Mouse (Mus musculus) embryonic facial prominence, embryonic 12.5 days (tissue): ENCODE measurements around the gene 2010111I01Rik. TPM values are rescaled to one million over a fixed set of nuclear protein-coding genes. Genes with fewer than 3 reads are reported as not detected.

Experiments used
- ATAC-seq: fragments of 200-750 bp; cut with Nextera tagmentation; 2 replicates; pipeline ENCODE4 v1.8.0; 2017; ENCODE audit not compliant: insufficient number of reproducible peaks, insufficient read depth, low FRiP score, low TSS enrichment
- H3K27ac ChIP-seq: fragments of 300-500 bp; sonication (generic); 2 replicates; pipeline ENCODE4 v1.5.1; 2016; ENCODE audit warnings: mild to moderate bottlenecking
- H3K27me3 ChIP-seq: fragments of 300-500 bp; sonication (generic); 2 replicates; pipeline ENCODE4 v1.6.1; 2016; ENCODE audit warnings: mild to moderate bottlenecking, moderate library complexity
- H3K36me3 ChIP-seq: fragments of 300-500 bp; sonication (generic); 2 replicates; pipeline ENCODE4 v1.6.1; 2016; ENCODE audit warnings: mild to moderate bottlenecking
- H3K4me1 ChIP-seq: fragments of 300-500 bp; sonication (generic); 2 replicates; pipeline ENCODE4 v1.6.1; 2016
- H3K4me2 ChIP-seq: fragments of 300-500 bp; sonication (generic); replicated peaks from 2 replicates; pipeline ENCODE4 v1.6.1; 2016; ENCODE audit warnings: mild to moderate bottlenecking, moderate library complexity
- H3K4me3 ChIP-seq: fragments of 300-500 bp; sonication (generic); 2 replicates; pipeline ENCODE4 v1.5.1; 2016; ENCODE audit warnings: mild to moderate bottlenecking
- H3K9ac ChIP-seq: fragments of 300-500 bp; sonication (generic); 2 replicates; pipeline ENCODE4 v1.6.1; 2016; ENCODE audit warnings: mild to moderate bottlenecking, moderate library complexity
- H3K9me3 ChIP-seq: fragments of 300-500 bp; sonication (generic); 2 replicates; pipeline ENCODE4 v1.6.1; 2016; ENCODE audit warnings: mild to moderate bottlenecking, moderate library complexity
- WGBS: fragments of 180-500 bp; shearing (Covaris S2); methylation state at CpG from one replicate; pipeline ENCODE4 v1.1.7; 2016; 5-methylcytosine and 5-hydroxymethylcytosine counted together
- polyA plus RNA-seq: library from polyadenylated mRNA; unstranded; fragments of >200 nt; fragmentation: Nextera tagmentation; extraction: Ambion mirVana; gene quantifications from 2 replicates; pipeline ENCODE4 v1.2.1, GENCODE M21; 2016

The 2010111I01Rik gene
- polyA plus RNA-seq, 1 experiment from 2014 or later, result 144 TPM

GRCm38 (mm10) chr13:63322756-63323155, 358.1 kb downstream of the 2010111I01Rik start:
- no peak for ATAC-seq
- Histone ChIP-seq H3K4me2 (no peak overlapping the region), H3K36me3 (no peaks in the 10 kb centered on the region), H3K9ac (no peak overlapping the region), H3K27ac (no peak overlapping the region), H3K4me3 (no peak overlapping the region), H3K9me3 (no peaks in the 10 kb centered on the region), H3K4me1 (peaks cover 38% of the 10 kb centered on the region), H3K27me3 (no peaks in the 10 kb centered on the region)
- WGBS, result 85% methylated on average over 6 of the region's 6 CpGs

- Histone ChIP-seq H3K4me2 (no peak overlapping the region), H3K27ac (peak overlapping the region; percentile 77; the same call in 1 of the 2 replicates), H3K9ac (no peak overlapping the region), H3K27me3 (no peaks in the 10 kb centered on the region), H3K9me3 (no peaks in the 10 kb centered on the region), H3K4me1 (peaks cover 37% of the 10 kb centered on the region), H3K36me3 (no peaks in the 10 kb centered on the region), H3K4me3 (no peak overlapping the region)
- WGBS, result 69% methylated on average over 9 of the region's 9 CpGs
- ATAC-seq, result no peak
Measured at GRCm38 (mm10) chr13:63323286-63324075, 358.8 kb downstream of the 2010111I01Rik start.

DNA sequence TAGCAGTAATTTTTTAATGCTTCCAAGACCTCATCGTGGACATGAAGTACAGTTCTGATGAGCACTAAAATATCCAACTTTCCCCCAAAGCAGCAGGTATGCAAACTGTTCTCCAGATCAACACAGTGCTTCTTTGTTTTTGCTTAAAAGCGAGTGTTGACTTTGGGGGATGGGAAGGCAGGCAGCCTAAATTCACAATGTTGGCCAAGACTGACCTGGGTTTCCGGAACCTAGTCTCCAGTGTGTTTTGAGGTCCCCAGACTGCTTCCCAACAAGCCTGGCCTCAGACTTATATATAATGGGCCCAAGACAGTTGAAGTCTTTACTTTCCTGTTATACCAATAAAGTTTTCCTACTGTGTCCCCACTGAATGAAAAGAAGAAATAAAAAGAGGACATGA, 359.6 kb downstream of the 2010111I01Rik start:
- H3K4me3 ChIP-seq, result no peak overlapping the region
- H3K36me3 ChIP-seq, result no peaks in the 10 kb centered on the region
- peak overlapping the region; percentile 77 for H3K27ac ChIP-seq
- H3K27me3 ChIP-seq, result no peaks in the 10 kb centered on the region
- WGBS, result 22% methylated on average over 3 of the region's 3 CpGs
- no peak for ATAC-seq
- H3K9me3 ChIP-seq, result no peaks in the 10 kb centered on the region
- no peak overlapping the region for H3K9ac ChIP-seq
- peaks cover 37% of the 10 kb centered on the region for H3K4me1 ChIP-seq
- H3K4me2 ChIP-seq, result no peak overlapping the region

DNA sequence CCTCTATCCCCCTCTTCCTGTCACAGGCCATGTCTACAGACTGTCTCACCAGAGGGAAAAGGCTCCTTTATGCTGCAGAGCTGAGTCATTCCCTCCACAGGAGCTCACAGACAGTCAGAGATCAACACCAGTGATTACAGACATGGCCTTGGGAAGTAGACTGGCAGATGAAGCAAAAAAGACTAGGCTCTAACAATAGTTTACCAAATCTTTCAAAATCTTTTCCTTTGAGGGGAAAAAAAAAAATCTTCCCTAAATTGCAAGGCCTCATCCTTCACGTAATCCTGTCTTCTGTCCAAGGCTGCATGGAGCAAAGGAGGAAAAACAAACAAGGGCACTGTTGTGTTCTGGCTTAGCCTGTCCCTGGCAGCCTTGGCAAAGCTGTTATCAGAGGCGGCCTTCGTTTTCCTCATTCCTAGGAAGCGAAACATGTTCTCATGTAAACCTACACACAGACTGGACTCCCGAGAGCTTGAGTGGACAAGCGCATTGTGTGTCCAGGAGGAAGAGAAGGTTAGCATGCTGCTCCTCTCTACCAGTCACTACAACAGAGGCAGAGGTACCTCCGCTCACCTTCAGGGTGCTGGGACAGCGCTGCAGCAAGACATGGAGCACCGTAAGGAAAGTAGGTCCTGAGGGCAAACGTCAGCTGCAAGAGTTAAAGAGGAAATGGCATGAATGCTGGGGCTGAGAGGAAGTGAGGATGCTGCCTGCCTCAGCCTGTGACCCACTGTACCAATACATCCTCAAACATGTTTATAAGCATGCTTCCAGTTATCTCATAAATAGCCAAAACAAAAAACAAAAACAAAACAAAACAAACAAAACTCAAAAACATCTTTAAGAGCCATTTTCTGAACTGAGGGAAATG, 360.5 kb downstream of the 2010111I01Rik start:
- no peak for ATAC-seq
- no peaks in the 10 kb centered on the region for H3K9me3 ChIP-seq
- no peaks in the 10 kb centered on the region for H3K27me3 ChIP-seq
- WGBS, result 49% methylated on average over 10 of the region's 10 CpGs
- H3K9ac ChIP-seq, result no peak overlapping the region
- peaks cover 44% of the 10 kb centered on the region for H3K4me1 ChIP-seq
- no peak overlapping the region for H3K4me2 ChIP-seq
- H3K4me3 ChIP-seq, result no peak overlapping the region
- peak overlapping the region; percentile 77 for H3K27ac ChIP-seq
- no peaks in the 10 kb centered on the region for H3K36me3 ChIP-seq

- Histone ChIP-seq H3K4me1 (peaks cover 50% of the 10 kb centered on the region), H3K36me3 (no peaks in the 10 kb centered on the region), H3K27ac (no peak overlapping the region), H3K27me3 (no peaks in the 10 kb centered on the region), H3K9me3 (no peaks in the 10 kb centered on the region), H3K9ac (no peak overlapping the region), H3K4me3 (no peak overlapping the region), H3K4me2 (no peak overlapping the region)
- 78% methylated on average over 2 of the region's 2 CpGs for WGBS
- ATAC-seq, result no peak
Measured at GRCm38 (mm10) chr13:63326015-63326414, 361.3 kb downstream of the 2010111I01Rik start.

DNA sequence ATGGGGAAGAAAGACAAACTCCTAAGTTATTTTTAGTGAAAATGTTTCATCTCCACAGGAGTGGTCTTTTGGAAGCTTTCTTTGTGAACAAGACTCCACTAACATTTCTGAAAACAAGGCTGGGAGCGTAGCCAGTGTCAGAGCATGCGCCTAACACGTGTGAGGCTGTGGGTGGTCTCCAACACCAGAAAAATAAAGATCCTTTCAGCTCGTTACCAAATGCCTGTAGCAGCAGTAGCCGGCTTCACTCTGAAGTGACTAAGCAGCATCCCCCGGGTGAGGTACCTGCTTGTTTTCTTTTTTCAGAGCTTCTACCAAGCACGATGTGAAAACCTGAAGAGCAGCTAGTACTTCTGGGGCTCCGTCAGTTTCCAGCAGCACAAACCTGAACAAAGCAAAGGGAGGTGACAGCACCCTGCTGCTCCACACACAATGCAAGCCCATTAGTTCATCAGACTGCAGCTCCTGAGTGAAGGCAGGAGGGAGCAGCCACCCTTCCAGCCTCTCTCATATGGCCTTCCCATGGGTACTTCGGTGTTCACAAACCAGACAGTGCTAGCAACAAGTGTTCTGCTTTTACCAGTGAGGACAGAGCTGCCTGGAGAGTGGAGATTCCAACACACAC, 365.7 kb downstream of the 2010111I01Rik start:
- ATAC-seq, result no peak
- Histone ChIP-seq H3K9ac (no peak overlapping the region), H3K27me3 (no peaks in the 10 kb centered on the region), H3K4me3 (no peak overlapping the region), H3K4me1 (peaks cover 26% of the 10 kb centered on the region; the same call in 1 of the 2 replicates), H3K27ac (peak overlapping the region; percentile 65), H3K9me3 (no peaks in the 10 kb centered on the region), H3K4me2 (no peak overlapping the region), H3K36me3 (no peaks in the 10 kb centered on the region)
- 33% methylated on average over 9 of the region's 9 CpGs for WGBS

DNA sequence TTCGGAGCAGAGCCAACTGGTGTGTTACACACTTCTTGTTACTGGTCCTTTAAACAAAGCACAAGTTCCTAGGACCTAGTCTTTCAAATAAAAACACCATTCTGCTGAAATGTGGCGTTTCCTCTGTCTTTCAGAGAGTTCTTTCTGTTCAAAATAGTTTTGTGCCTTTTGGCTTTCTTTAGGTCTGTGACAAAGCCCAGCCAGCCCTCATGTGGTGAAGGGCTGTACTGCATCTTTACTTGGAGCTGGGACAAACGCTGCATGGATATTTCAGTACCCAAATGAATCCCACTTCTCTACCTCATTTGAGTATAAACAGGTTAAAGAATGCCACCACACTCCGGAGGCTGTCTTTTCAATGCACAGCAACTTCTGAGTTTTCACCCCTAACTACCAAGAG, 366.7 kb downstream of the 2010111I01Rik start:
- no peaks in the 10 kb centered on the region for H3K9me3 ChIP-seq
- H3K9ac ChIP-seq, result no peak overlapping the region
- H3K4me1 ChIP-seq, result peaks cover 27% of the 10 kb centered on the region; the same call in 1 of the 2 replicates
- 37% methylated on average over 4 of the region's 4 CpGs for WGBS
- H3K4me3 ChIP-seq, result no peak overlapping the region
- H3K36me3 ChIP-seq, result no peaks in the 10 kb centered on the region
- H3K4me2 ChIP-seq, result no peak overlapping the region
- no peak overlapping the region; the same call in 1 of the 2 replicates for H3K27ac ChIP-seq
- no peak for ATAC-seq
- H3K27me3 ChIP-seq, result no peaks in the 10 kb centered on the region

DNA sequence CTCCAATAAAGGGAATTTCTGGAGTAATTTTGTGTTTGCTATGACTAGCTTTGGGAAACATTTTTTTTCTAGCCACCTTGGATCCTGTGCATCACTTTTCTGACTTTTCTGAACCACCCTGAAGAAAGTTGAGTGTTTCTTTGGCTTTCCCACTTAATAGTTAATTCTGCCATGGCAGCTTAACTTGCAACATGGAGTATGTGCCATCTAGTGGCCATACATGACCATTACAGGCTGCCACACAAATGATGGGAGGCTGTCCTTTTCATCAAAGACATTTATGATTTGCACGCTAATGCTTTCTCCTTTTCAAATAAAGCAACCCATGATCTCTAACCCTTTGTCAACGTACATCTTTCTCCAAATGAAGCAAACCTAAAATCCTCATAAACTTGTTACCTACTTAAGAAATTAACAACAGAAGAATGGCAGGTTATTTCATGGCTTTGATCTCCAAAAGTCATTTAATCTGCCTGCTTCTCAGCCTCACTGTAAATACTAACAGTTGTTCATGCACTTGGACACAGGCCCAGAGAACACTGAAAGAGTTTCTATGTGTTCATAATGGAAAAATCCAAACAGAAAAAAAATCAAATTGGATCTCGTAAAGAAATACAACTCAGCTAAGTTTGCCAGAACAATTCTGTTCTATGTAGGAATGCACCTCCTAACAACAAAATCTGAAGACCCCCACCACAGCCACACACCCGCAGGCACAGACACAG, 368.0 kb downstream of the 2010111I01Rik start:
- no peak overlapping the region for H3K4me2 ChIP-seq
- WGBS, result 39% methylated on average over 4 of the region's 4 CpGs
- ATAC-seq, result no peak
- H3K9me3 ChIP-seq, result no peaks in the 10 kb centered on the region
- no peak overlapping the region for H3K4me3 ChIP-seq
- peaks cover 35% of the 10 kb centered on the region for H3K4me1 ChIP-seq
- no peak overlapping the region for H3K9ac ChIP-seq
- no peaks in the 10 kb centered on the region for H3K36me3 ChIP-seq
- H3K27me3 ChIP-seq, result no peaks in the 10 kb centered on the region
- H3K27ac ChIP-seq, result no peak overlapping the region

GRCm38 (mm10) chr13:63335421-63336134, 370.9 kb downstream of the 2010111I01Rik start:
- Histone ChIP-seq H3K27ac (peak overlapping the region; percentile 70; the same call in 1 of the 2 replicates), H3K9ac (no peak overlapping the region), H3K36me3 (no peaks in the 10 kb centered on the region), H3K27me3 (no peaks in the 10 kb centered on the region), H3K4me3 (no peak overlapping the region), H3K4me2 (no peak overlapping the region), H3K4me1 (peaks cover 27% of the 10 kb centered on the region), H3K9me3 (no peaks in the 10 kb centered on the region)
- WGBS, result 46% methylated on average over 4 of the region's 4 CpGs
- ATAC-seq, result no peak

DNA sequence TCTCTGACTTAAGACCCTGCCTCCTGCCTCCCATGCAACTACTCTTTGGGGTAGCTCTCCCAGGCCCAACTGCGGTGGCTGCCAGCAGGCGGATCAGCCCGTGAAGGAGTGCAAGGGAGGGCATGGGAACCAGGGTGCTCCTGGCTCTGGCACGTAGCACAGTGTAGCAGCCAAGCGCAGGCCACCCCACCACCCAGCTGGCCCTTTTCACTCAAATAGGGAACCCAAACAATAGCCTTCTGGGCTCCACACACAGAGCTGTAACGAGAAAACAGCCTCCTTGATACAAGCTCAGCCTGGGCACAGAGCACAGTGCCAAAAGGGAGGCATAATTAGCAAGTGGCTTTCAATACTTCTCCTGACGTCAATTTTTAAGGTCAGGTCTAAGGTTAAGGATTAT, 371.6 kb downstream of the 2010111I01Rik start:
- no peaks in the 10 kb centered on the region for H3K9me3 ChIP-seq
- H3K27ac ChIP-seq, result peak overlapping the region; percentile 70
- no peaks in the 10 kb centered on the region for H3K27me3 ChIP-seq
- no peak overlapping the region for H3K4me3 ChIP-seq
- H3K9ac ChIP-seq, result no peak overlapping the region
- no peaks in the 10 kb centered on the region for H3K36me3 ChIP-seq
- 35% methylated on average over 7 of the region's 7 CpGs for WGBS
- H3K4me2 ChIP-seq, result no peak overlapping the region
- H3K4me1 ChIP-seq, result peaks cover 22% of the 10 kb centered on the region
- peak; percentile 58; the same call in 1 of the 2 replicates for ATAC-seq
